Mouse (Mus musculus) G1E (cell line): ENCODE data around the gene Camk2g.

Experiments used
- CTCF ChIP-seq: IDR thresholded peaks from 2 replicates; pipeline ENCODE4 v1.5.1; 2012; ENCODE audit warnings: low read depth, low read length, inconsistent platforms, mixed read lengths
- GATA1 ChIP-seq: IDR thresholded peaks from 2 replicates; pipeline ENCODE4 v1.6.1; 2012; ENCODE audit warnings: borderline replicate concordance, low read length, inconsistent platforms, mixed read lengths
- GATA2 ChIP-seq: IDR thresholded peaks from 2 replicates; pipeline ENCODE4 v1.6.1; 2012; ENCODE audit warnings: low read depth, low read length, inconsistent platforms, borderline replicate concordance
- POLR2AphosphoS5 ChIP-seq: IDR thresholded peaks from 2 replicates; pipeline ENCODE4 v1.6.1; 2012; ENCODE audit warnings: low read depth, low read length, inconsistent platforms; ENCODE audit not compliant: insufficient replicate concordance
- TAL1 ChIP-seq: conservative IDR thresholded peaks from 2 replicates; pipeline ENCODE4 v1.6.1; 2012; ENCODE audit warnings: low read depth, low read length, inconsistent platforms, mixed read lengths

GRCm38 (mm10) chr14:20789593-20789992, 4.3 kb downstream of the Camk2g start:
- TF ChIP-seq CTCF = no peak
- TF ChIP-seq GATA1 = no peak
- TF ChIP-seq GATA2 = no peak
- no peak for TF ChIP-seq POLR2AphosphoS5
- no peak for TF ChIP-seq TAL1
